Mouse (Mus musculus) testis, postnatal 10 days (tissue): ENCODE measurements around the gene Slc44a2.

ENCODE experiments used
- DNase-seq: peaks from one replicate; pipeline ENCODE4 v3.0.0; 2021; ENCODE audit warnings: low spot score

Gene Slc44a2

DNA sequence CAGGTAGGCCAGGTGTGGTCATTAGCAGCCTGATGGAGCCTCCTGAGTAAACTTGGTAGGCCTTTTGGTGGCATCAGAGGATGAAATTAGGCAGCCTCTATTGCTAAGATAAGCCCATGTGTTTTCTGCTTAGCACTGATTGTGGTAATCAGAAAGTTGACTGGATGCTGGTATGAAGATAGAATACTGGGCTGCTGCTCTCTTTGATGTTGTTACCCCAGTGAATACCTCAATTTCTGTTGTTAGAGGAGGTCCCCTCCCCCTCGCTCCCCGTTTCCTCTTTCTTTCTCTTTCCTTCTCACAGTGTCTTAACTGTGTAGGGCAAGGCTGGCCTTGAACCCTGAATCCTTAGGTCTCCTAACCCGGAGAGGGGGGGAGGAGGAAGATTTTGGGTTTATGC, 58.7 kb downstream of the Slc44a2 start:
- no peak for DNase-seq

DNA sequence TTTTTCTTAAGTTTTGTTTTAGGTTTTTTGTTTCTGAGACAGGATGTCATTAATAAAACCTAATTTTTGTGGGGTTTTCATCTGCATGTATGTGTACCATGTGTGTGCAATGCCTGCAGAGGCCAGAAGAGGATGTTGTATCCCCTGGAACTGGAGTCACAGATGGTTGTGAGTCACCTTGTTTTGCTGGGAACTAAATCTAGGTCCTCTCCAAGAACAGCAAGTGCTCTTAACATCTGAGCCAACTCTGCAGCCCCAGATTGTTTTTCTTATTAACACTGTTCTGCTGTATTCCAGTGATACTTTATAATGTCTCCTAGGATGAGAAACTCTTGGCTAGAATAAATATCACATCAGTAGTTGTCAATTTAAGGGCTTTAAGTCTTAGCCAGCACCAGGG, 60.4 kb downstream of the Slc44a2 start:
- no peak for DNase-seq

DNA sequence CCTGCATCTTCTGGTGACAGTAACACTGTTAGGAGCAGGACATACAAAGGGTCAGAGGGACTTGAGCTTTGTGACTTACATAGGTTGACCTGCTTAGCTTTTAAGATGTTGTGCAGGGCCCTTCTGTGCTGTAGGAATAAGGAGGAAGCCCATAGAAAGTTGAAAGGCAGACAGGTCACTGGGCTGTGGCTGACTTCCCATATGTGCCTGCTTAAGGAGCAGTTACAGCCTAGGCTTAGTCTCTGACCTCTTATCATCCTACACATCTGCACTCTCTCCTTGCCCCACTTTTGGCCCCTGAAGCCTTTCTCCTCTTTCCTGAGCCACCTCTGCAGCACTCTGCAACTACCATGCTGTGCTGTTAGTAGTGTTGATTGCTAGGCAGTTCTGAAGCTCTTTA, 63.5 kb downstream of the Slc44a2 start:
- DNase-seq: no peak

DNA sequence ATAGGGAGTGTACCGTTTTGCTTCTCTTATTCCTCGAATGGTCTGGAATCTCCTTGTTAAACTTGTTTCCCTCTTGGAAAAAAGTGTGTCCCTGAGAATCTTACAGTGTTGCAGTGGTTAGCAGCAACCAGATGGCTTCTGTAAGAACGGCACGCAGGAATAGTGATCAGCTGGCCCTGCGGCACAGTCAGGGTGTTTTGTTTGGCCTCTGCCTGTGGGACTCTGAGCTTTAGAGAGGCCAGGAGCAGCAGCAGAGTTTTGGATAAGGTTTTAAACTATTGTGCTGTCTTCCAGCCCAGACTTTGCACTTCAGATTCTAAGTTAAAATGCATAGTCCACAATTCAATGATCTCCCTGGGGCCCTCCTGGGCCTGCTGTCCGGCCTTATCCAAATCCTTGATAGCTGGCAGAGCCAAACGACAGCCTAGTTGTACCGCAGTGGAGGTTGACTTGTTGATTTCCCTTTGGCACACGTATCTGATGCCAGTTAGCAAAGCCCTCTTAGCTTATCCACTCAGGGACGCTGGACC, 72.2 kb downstream of the Slc44a2 start:
- no peak for DNase-seq

DNA sequence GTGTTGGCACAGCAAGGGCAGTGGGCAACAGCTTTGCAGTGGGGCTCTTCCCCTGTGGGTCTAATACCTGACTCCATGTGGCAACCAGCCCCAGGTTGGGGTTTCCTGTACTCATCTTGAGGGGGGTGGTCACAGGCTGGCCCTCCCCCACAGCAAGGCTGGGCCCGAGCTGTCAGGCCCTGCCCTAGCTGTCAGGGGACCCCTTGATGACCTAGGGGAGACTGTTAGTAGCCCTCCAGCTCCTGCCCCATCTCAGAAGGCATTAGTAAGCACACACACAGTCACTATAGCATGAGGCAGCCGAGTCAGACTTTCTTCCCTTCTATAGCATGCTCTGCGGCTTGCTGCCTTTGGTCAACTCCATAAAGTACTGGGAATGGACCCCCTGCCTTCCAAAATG, 75.2 kb downstream of the Slc44a2 start:
- no peak for DNase-seq

DNA sequence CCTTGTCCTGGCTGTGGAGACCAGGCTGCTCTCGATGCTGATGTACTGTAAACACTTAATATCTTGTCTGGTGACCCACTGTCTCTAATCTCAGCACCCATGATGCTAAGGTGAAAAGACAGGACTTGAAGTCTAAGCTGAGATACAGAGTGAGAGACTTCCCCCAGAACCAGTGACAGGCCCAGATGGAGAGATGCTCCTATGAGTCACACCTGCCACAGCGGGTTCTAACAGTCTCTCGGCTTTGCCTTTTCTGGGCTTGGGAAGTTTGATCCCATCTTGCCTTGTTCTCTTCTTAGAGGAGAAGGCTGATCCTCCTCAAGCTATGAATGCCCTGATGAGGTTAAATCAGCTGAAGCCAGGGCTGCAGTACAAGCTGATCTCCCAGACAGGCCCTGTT, 76.7 kb downstream of the Slc44a2 start:
- DNase-seq: no peak

DNA sequence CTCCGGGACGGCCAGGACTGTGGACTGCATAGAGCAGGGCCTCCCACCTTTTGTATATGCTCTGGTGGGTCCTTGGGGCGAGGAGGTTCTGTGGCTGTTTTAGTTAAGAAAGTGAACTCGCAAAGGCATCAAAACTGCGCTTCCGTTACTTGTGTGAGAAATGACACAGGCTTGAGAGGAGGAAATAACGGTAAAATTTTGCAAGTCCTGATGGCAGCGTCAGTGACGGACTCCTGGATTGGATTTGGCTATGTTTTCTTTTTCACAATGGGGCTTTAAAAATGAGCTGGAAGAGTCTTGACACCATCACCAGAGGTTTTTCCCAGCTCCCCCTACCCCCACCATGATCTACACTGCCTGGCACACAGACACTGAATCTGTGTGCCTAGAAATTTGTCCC, 80.5 kb downstream of the Slc44a2 start:
- no peak for DNase-seq

DNA sequence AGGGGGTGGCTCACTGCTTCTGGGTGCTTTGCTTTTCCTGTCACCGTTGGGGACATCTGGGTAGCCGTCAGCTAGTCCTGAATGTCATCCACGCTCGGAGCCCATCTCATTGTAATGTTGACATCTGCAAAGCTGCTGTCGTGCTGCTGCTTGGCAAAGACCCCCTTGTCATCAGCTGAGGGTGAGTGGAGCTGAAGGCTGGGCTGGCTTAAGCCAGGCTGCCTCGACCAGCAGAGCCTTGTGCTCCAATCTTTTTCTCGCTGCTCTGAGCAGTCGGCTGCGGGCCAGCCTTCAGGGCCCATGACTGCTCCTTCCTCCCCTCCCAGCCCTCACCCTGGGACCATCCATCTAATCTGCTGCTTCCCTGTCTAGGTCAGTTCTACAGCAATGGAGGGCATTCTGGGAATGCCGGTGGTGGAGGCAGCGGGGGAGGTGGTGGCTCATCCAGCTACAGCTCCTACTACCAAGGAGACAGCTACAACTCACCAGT, 82.3 kb downstream of the Slc44a2 start:
- no peak for DNase-seq

DNA sequence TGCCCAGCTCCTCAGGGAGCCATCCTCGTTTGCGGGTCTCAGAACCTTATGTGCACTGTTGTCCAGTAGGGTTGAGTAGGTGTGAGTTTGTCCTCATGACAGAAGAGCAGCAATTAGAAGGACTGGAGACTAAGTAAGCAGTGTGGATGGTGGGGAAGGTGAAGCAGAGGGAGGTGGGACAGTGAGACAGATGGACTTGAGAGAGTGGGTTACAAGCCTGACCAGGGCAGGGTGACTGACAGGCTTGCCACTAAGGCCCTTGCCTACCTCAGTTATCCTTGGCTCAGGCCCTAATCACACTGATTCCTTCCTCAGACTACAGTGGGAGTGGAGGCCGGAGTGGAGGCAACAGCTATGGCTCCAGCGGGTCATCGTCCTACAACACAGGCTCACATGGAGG, 83.2 kb downstream of the Slc44a2 start:
- DNase-seq: no peak
